Mouse (Mus musculus): ENCODE measurements around the gene Cog4.
"Not testable (repeated sequence)": the region's sequence is repeated elsewhere in the genome, so short reads cannot be mapped to it uniquely, and the experiment has no call there.

Gene Cog4

GRCm38 (mm10) chr8:110828511-110828910 lies 17.9 kb upstream of the Cog4 start:
- no peak for DNase-seq (ENCODE audit: low read depth, low spot score)

- no peak for DNase-seq (ENCODE audit: low read depth, low spot score)
Observed at GRCm38 (mm10) chr8:110831956-110832355, 14.4 kb upstream of the Cog4 start.

GRCm38 (mm10) chr8:110842012-110842574 lies 4.3 kb upstream of the Cog4 start:
- DNase-seq (ENCODE audit: low read depth, low spot score): no peak

GRCm38 (mm10) chr8:110843207-110843606 lies 3.2 kb upstream of the Cog4 start:
- DNase-seq (ENCODE audit: low read depth, low spot score): no peak

- no peak for DNase-seq (ENCODE audit: low read depth, low spot score)
Observed at GRCm38 (mm10) chr8:110844941-110845340, 1.5 kb upstream of the Cog4 start.

- DNase-seq (ENCODE audit: low read depth, low spot score): no peak
Observed at GRCm38 (mm10) chr8:110845821-110846404, 487 bp upstream of the Cog4 start.

- DNase-seq (ENCODE audit: low read depth, low spot score): no peak
Observed at GRCm38 (mm10) chr8:110847171-110847549, 760 bp downstream of the Cog4 start.

GRCm38 (mm10) chr8:110847645-110848495 lies 1.5 kb downstream of the Cog4 start:
- no peak for DNase-seq (ENCODE audit: low read depth, low spot score)

GRCm38 (mm10) chr8:110851186-110851585 lies 4.8 kb downstream of the Cog4 start:
- DNase-seq (ENCODE audit: low read depth, low spot score): no peak

GRCm38 (mm10) chr8:110856073-110856472 lies 9.7 kb downstream of the Cog4 start:
- not testable (repeated sequence) for DNase-seq (ENCODE audit: low read depth, low spot score)

GRCm38 (mm10) chr8:110856760-110857461 lies 10.5 kb downstream of the Cog4 start:
- no peak for DNase-seq (ENCODE audit: low read depth, low spot score)

GRCm38 (mm10) chr8:110859651-110860501 lies 13.5 kb downstream of the Cog4 start:
- no peak for DNase-seq (ENCODE audit: low read depth, low spot score)

GRCm38 (mm10) chr8:110861347-110862025 lies 15.1 kb downstream of the Cog4 start:
- not testable (repeated sequence) for DNase-seq (ENCODE audit: low read depth, low spot score)

GRCm38 (mm10) chr8:110870501-110870900 lies 24.1 kb downstream of the Cog4 start:
- DNase-seq (ENCODE audit: low read depth, low spot score): peak; percentile 45

- no peak for DNase-seq (ENCODE audit: low read depth, low spot score)
Observed at GRCm38 (mm10) chr8:110877862-110878261, 31.5 kb downstream of the Cog4 start.

GRCm38 (mm10) chr8:110881741-110882310 lies 35.4 kb downstream of the Cog4 start:
- no peak for DNase-seq (ENCODE audit: low read depth, low spot score)

- DNase-seq (ENCODE audit: low read depth, low spot score): no peak
Observed at GRCm38 (mm10) chr8:110883824-110884223, 37.4 kb downstream of the Cog4 start.

- no peak for DNase-seq (ENCODE audit: low read depth, low spot score)
Observed at GRCm38 (mm10) chr8:110886634-110887033, 40.2 kb downstream of the Cog4 start.

- DNase-seq (ENCODE audit: low read depth, low spot score): no peak
Observed at GRCm38 (mm10) chr8:110887551-110887950, 41.2 kb downstream of the Cog4 start.

- no peak for DNase-seq (ENCODE audit: low read depth, low spot score)
Observed at GRCm38 (mm10) chr8:110888441-110888840, 42.0 kb downstream of the Cog4 start.
